ENCODE assay signal across 30 mouse cellular contexts in the genomic region with DNA sequence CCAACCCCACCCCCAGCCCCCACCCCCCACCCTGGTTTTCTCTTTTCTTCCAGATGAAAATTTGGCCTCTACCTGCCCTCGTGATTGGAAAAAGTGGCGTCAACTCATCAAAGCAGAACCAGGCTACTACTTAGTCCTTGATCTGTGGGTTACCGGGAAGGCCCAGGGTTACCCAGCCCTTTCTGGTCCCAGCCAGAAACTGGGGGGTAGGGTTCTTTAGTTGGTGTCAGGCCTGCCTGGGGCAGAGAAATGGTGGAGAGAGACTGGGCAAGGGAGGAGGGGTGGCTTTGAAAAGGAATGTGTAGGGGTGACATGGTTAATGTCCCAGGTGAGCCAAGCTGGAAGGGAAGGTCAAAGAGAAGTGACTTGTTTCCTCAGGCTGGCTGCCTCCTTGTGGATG. TPM values are rescaled to one million over a fixed set of nuclear protein-coding genes. Genes with fewer than 3 reads are reported as not detected.
DNase-seq lines count a peak whose midpoint lies in the region; ATAC-seq and TF ChIP-seq lines count a peak whose summit lies in the region.
"Had no signal": no experiment of that assay in that cellular context is flagged by ENCODE, and none has a peak within 500 bp of the region (broad histone marks: within the 10 kb centered on the region; RNA-seq: fewer than 3 reads in every experiment).

No protein-coding gene starts in this region.

- in situ Hi-C loops in CH12.LX (cut with MboI; ENCODE audit: low pct_ligation_motif_present, low pct_unique_long_range_greater_than_20kb, low sequenced_read_pairs) = loop anchor here (5.0 kb wide), 1 partner anchor 36 kb away; no protein-coding TSS in a partner anchor

- dilution Hi-C loops in CH12.LX (cut with MboI; ENCODE audit: extremely low pct_ligation_motif_present, extremely low pct_unique_long_range_greater_than_20kb, low sequenced_read_pairs) = no loop called here

- no peak overlapping the region for H3K9ac ChIP-seq in hindbrain, embryonic 16.5 days (ENCODE audit: low read depth, low read length)
- no peak overlapping the region for H3K9ac ChIP-seq in CH12.LX (ENCODE audit: insufficient read depth, low read depth)
- H3K9ac ChIP-seq in intestine, postnatal 0 days (ENCODE audit: low read depth, low read length) = no peak overlapping the region
- H3K9ac ChIP-seq: hindbrain, embryonic 15.5 days; liver, embryonic 12.5 days; liver, postnatal 0 days; midbrain, embryonic 12.5 days had no signal

- no peak; the same call in none of the 2 replicates for TF ChIP-seq RAD21 in CH12.LX (IDR thresholded peaks at IDR 0.05; ENCODE audit: low read depth, low read length)

- no peaks in the 10 kb centered on the region for H3K36me3 ChIP-seq in hindbrain, embryonic 10.5 days
- no peaks in the 10 kb centered on the region for H3K36me3 ChIP-seq in hindbrain, embryonic 16.5 days (ENCODE audit: control insufficient read depth, insufficient read depth, low read length)
- H3K36me3 ChIP-seq in CH12.LX (replicated peaks in 1 of 2; ENCODE audit: control insufficient read depth in 1 of 2, insufficient read depth in 1 of 2, low read length in 1 of 2) = no peaks in the 10 kb centered on the region
- no peaks in the 10 kb centered on the region for H3K36me3 ChIP-seq in intestine, postnatal 0 days (ENCODE audit: control insufficient read depth, insufficient read depth)
- H3K36me3 ChIP-seq in embryonic facial prominence, embryonic 10.5 days (replicated peaks) = no peaks in the 10 kb centered on the region
- H3K36me3 ChIP-seq: heart, embryonic 10.5 days; hindbrain, embryonic 15.5 days; liver, embryonic 12.5 days; midbrain, embryonic 12.5 days had no signal

- H3K27me3 ChIP-seq in hindbrain, embryonic 10.5 days (ENCODE audit: insufficient read depth, poor library complexity, severe bottlenecking) = peaks cover 77% of the 10 kb centered on the region
- H3K27me3 ChIP-seq in hindbrain, embryonic 16.5 days (replicated peaks; ENCODE audit: control insufficient read depth, insufficient read depth, low read length) = no peaks in the 10 kb centered on the region
- H3K27me3 ChIP-seq in CH12.LX (replicated peaks) = no peaks in the 10 kb centered on the region
- H3K27me3 ChIP-seq in intestine, postnatal 0 days (replicated peaks; ENCODE audit: control insufficient read depth, insufficient read depth, low read length) = 0 out of 2 replicates have a peak, but pooled peaks cover 2% of the 10 kb centered on the region
- peaks cover 61% of the 10 kb centered on the region for H3K27me3 ChIP-seq in embryonic facial prominence, embryonic 10.5 days (replicated peaks; ENCODE audit: low read depth, poor library complexity, severe bottlenecking)
- H3K27me3 ChIP-seq: hindbrain, embryonic 15.5 days; Patski had no signal

- peaks cover 58% of the 10 kb centered on the region for H3K4me1 ChIP-seq in hindbrain, embryonic 10.5 days (replicated peaks)
- H3K4me1 ChIP-seq in hindbrain, embryonic 16.5 days (ENCODE audit: control insufficient read depth, insufficient read depth, low read depth, low read length) = peaks cover 16% of the 10 kb centered on the region
- peaks cover 15 to 40% of the 10 kb centered on the region in 2 experiments for H3K4me1 ChIP-seq in CH12.LX (ENCODE audit: control insufficient read depth in 1 of 2, insufficient read depth in 2 of 2)
- H3K4me1 ChIP-seq in intestine, postnatal 0 days (replicated peaks; ENCODE audit: control insufficient read depth, insufficient read depth, low read length) = no peaks in the 10 kb centered on the region
- peaks cover 48% of the 10 kb centered on the region for H3K4me1 ChIP-seq in embryonic facial prominence, embryonic 10.5 days

- WGBS in hindbrain, embryonic 10.5 days = 63% methylated on average over 3 of the region's 3 CpGs
- 66% methylated on average over 3 of the region's 3 CpGs for WGBS in hindbrain, embryonic 16.5 days
- WGBS in intestine, postnatal 0 days = 86% methylated on average over 3 of the region's 3 CpGs
- 52% methylated on average over 3 of the region's 3 CpGs for WGBS in embryonic facial prominence, embryonic 10.5 days

- TF ChIP-seq EP300 in CH12.LX (IDR thresholded peaks at IDR 0.05; ENCODE audit: low read length) = peak; percentile 69

- TF ChIP-seq CTCF in CH12.LX (conservative IDR thresholded peaks at IDR 0.05 in 1 of 2, IDR thresholded peaks at IDR 0.05 in 1 of 2; ENCODE audit: low read depth in 2 of 2, low read length in 2 of 2) = no peak
- no peak for TF ChIP-seq CTCF in intestine, postnatal 0 days (IDR thresholded peaks at IDR 0.05; ENCODE audit: low read depth)

- no peak overlapping the region for H3K4me3 ChIP-seq in hindbrain, embryonic 10.5 days
- H3K4me3 ChIP-seq in hindbrain, embryonic 16.5 days (ENCODE audit: low read length) = no peak overlapping the region
- H3K4me3 ChIP-seq in CH12.LX (replicated peaks in 1 of 3; ENCODE audit: low read depth in 2 of 3, low read length in 2 of 3, poor library complexity in 1 of 3) = no peak overlapping the region
- no peak overlapping the region for H3K4me3 ChIP-seq in intestine, postnatal 0 days (ENCODE audit: low read depth, low read length)
- H3K4me3 ChIP-seq in embryonic facial prominence, embryonic 10.5 days = no peak overlapping the region
- H3K4me3 ChIP-seq: erythroblast, embryonic 14.5 days; heart, embryonic 10.5 days; hindbrain, embryonic 15.5 days; left cerebral cortex, adult 2 months; liver, embryonic 12.5 days; midbrain, embryonic 12.5 days had no signal

- no peak for TF ChIP-seq POLR2A in CH12.LX (IDR thresholded peaks at IDR 0.05; ENCODE audit: low read depth, low read length)

- H3K9me3 ChIP-seq in hindbrain, embryonic 10.5 days = no peaks in the 10 kb centered on the region
- H3K9me3 ChIP-seq in hindbrain, embryonic 16.5 days (ENCODE audit: control insufficient read depth, low read length) = no peaks in the 10 kb centered on the region
- no peaks in the 10 kb centered on the region for H3K9me3 ChIP-seq in CH12.LX (replicated peaks; ENCODE audit: low read length)
- H3K9me3 ChIP-seq in intestine, postnatal 0 days (ENCODE audit: control insufficient read depth) = no peaks in the 10 kb centered on the region
- H3K9me3 ChIP-seq in embryonic facial prominence, embryonic 10.5 days = no peaks in the 10 kb centered on the region
- H3K9me3 ChIP-seq: heart, embryonic 10.5 days; hindbrain, embryonic 15.5 days; liver, embryonic 12.5 days; midbrain, embryonic 12.5 days had no signal

- 0 out of 2 replicates have a peak overlapping the region, but pooled peaks have one; percentile 30 for H3K27ac ChIP-seq in hindbrain, embryonic 10.5 days
- no peak overlapping the region for H3K27ac ChIP-seq in hindbrain, embryonic 16.5 days (ENCODE audit: low read depth, low read length)
- H3K27ac ChIP-seq in CH12.LX (ENCODE audit: insufficient read depth, low read depth) = no peak overlapping the region
- H3K27ac ChIP-seq in intestine, postnatal 0 days (ENCODE audit: low read depth, low read length) = no peak overlapping the region
- H3K27ac ChIP-seq in embryonic facial prominence, embryonic 10.5 days (replicated peaks) = no peak overlapping the region
- H3K27ac ChIP-seq: heart, embryonic 10.5 days; hindbrain, embryonic 15.5 days; liver, embryonic 12.5 days; midbrain, embryonic 12.5 days; stomach, postnatal 0 days had no signal

- H3K4me2 ChIP-seq in hindbrain, embryonic 16.5 days (ENCODE audit: low read length) = no peak overlapping the region
- H3K4me2 ChIP-seq in CH12.LX (ENCODE audit: insufficient read depth, low read depth, poor library complexity, severe bottlenecking) = peak overlapping the region; percentile 72
- H3K4me2 ChIP-seq in intestine, postnatal 0 days (replicated peaks; ENCODE audit: low read depth) = no peak overlapping the region
- H3K4me2 ChIP-seq: hindbrain, embryonic 15.5 days; liver, embryonic 12.5 days; midbrain, embryonic 12.5 days had no signal

- no peaks in the 10 kb centered on the region for H3K79me2 ChIP-seq in CH12.LX (replicated peaks; ENCODE audit: control insufficient read depth, extremely low read depth, insufficient read depth, poor library complexity, severe bottlenecking)

- no peak for DNase-seq in hindbrain, embryonic 10.5 days (ENCODE audit: low spot score)
- peak; percentile 86 for DNase-seq in CH12.LX (ENCODE audit: extremely low read depth)
- peak; percentile 62 for DNase-seq in kidney, adult 9 months
- DNase-seq in kidney, postnatal 25 days = peak; percentile 47 to 84
- no peak for DNase-seq in embryonic facial prominence, embryonic 10.5 days (ENCODE audit: low spot score)
- no peak for DNase-seq in layer of hippocampus, adult 8-10 months (ENCODE audit: low spot score in 2 of 2)
- DNase-seq: adrenal gland, postnatal 14 days; cerebellum, adult 11-12 months; cerebellum, adult 9-11 months; gastrocnemius, postnatal 14 days; heart, adult 11 months; heart, postnatal 36 days; left cerebral cortex, postnatal 4 days; lung, postnatal 36 days; spleen, adult 18-20 months; thymus, adult 18-20 months; thymus, postnatal 25 days had no signal

- no peak for ATAC-seq in hindbrain, embryonic 16.5 days
- no peak for ATAC-seq in intestine, postnatal 0 days
- ATAC-seq: liver, embryonic 12.5 days; liver, postnatal 0 days had no signal

TF ChIP-seq in CH12.LX, 34 proteins besides CTCF, POLR2A, EP300 and RAD21 (continues in another document):
- TF ChIP-seq NRF1 (IDR thresholded peaks at IDR 0.05; ENCODE audit: low read depth, low read length) = no peak
- no peak for TF ChIP-seq IRF4 (IDR thresholded peaks at IDR 0.05; ENCODE audit: low read depth, low read length)
- peak; percentile 77 for TF ChIP-seq ETS1 (conservative IDR thresholded peaks at IDR 0.05; ENCODE audit: low read depth, low read length)

RNA-seq across cellular contexts. Expression of a gene that starts 51.1 kb away (rescaled TPM):
- polyA plus RNA-seq in hindbrain, embryonic 10.5 days (2016; fragmentation: Nextera tagmentation; extraction: Ambion mirVana) = 2.1 and 3.6 TPM in 2 replicates
- 4.0 and 4.1 TPM in 2 replicates for polyA plus RNA-seq in hindbrain, embryonic 16.5 days (2015; fragmentation: Nextera tagmentation; extraction: Ambion mirVana)
- not detected in 2 replicates for total RNA-seq in CH12.LX (2012; rRNA removed)
- not detected in 2 replicates for total RNA-seq in CH12.LX (2014; rRNA removed)
- not detected in 2 replicates for polyA plus RNA-seq in CH12.LX (2012; ENCODE audit: insufficient read length, low read depth)
- 0.82 and 0.94 TPM in 2 replicates for polyA plus RNA-seq in intestine, postnatal 0 days (2015; fragmentation: Nextera tagmentation; extraction: Ambion mirVana)
- polyA plus RNA-seq in embryonic facial prominence, embryonic 10.5 days (2016; fragmentation: Nextera tagmentation; extraction: Ambion mirVana) = 0.38 and 0.79 TPM in 2 replicates
- total RNA-seq in layer of hippocampus, adult 8-10 months (2022) = under 1 TPM; 0.21 to 0.67 (median 0.53) TPM
- total RNA-seq: common myeloid progenitor, adult 5-6 weeks; megakaryocyte, adult 5-6 weeks had no signal
- polyA plus RNA-seq: erythroblast, embryonic 14.5 days had no signal

RNA-seq across cellular contexts. Expression of a gene that starts 55.8 kb away (rescaled TPM):
- 4.2 and 4.6 TPM in 2 replicates for polyA plus RNA-seq in hindbrain, embryonic 10.5 days (2016; fragmentation: Nextera tagmentation; extraction: Ambion mirVana)
- polyA plus RNA-seq in hindbrain, embryonic 16.5 days (2015; fragmentation: Nextera tagmentation; extraction: Ambion mirVana) = 13.6 and 14.7 TPM in 2 replicates
- total RNA-seq in CH12.LX (2012; rRNA removed) (15.9 and 17.5 TPM in 2 replicates), CH12.LX (2014; rRNA removed) (5.8 and 6.9 TPM in 2 replicates)
- polyA plus RNA-seq in CH12.LX (2012; ENCODE audit: insufficient read length, low read depth) = 16.2 and 18.4 TPM in 2 replicates
- polyA plus RNA-seq in intestine, postnatal 0 days (2015; fragmentation: Nextera tagmentation; extraction: Ambion mirVana) = 9.8 and 11.8 TPM in 2 replicates
- 4.7 and 5.2 TPM in 2 replicates for polyA plus RNA-seq in embryonic facial prominence, embryonic 10.5 days (2016; fragmentation: Nextera tagmentation; extraction: Ambion mirVana)
- total RNA-seq in layer of hippocampus, adult 8-10 months (2022) = 100 to 1,000 TPM in 1 of 4 experiments, 10 to 100 TPM in 3; 85.7 to 102 (median 91.8) TPM

Comparison
In these comparisons a context has a peak if more than half of its experiments do, and no peak if none do; other contexts are left out.
1. DNase-seq: peak in CH12.LX (single experiment), kidney, adult 9 months (single experiment) and kidney, postnatal 25 days (2 of 2); none in hindbrain, embryonic 10.5 days (single experiment), embryonic facial prominence, embryonic 10.5 days (single experiment) and layer of hippocampus, adult 8-10 months (0 of 2).